Mouse (Mus musculus) natural killer cell, adult 2 months (primary cell): ENCODE results near the gene Nt5c3.
"Not testable (repeated sequence)": the region's sequence is repeated elsewhere in the genome, so short reads cannot be mapped to it uniquely, and the experiment has no call there.

Source experiments
- DNase-seq, 2 experiments: peaks; one replicate each; pipeline ENCODE4 v3.0.0; 2022; ENCODE audit warnings: low spot score in 2 of 2

Gene Nt5c3

DNA sequence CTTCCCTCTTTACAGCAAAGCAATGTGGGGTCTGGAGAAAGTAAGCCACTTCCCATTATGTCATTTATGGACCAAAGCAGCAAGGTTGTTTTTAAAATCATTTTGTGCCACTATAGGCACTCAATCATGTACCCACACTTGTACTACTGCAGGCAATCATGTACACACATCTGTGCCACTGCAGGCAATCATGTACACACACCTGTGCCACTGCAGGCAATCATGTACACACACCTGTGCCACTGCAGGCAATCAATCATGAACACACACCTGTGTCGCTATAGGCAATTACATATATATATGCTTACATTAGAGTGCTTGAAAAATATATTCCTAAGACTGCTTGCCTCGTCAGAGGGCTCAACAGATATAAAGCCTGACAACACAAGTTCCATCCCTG is 18.8 kb downstream of the Nt5c3 start:
- no peak for DNase-seq

DNA sequence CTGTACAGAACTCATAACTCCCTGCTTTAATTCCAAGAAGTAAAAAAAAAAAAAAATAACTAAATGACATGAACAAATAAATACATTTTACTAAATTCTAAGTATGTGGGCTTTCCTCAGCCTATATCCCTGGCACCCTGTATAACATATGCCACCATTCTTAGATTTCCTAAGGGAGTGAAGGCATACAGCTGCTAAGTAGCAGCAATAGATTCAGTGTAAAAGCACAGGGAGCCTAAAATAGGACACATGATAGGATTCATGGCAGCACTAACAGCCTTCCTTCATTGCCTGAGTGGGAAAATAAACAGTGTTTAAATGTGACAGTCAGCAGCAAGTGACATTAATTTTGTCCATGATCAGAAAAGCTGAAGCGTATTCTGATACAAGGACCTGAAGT is 19.4 kb downstream of the Nt5c3 start:
- DNase-seq, result no peak

DNA sequence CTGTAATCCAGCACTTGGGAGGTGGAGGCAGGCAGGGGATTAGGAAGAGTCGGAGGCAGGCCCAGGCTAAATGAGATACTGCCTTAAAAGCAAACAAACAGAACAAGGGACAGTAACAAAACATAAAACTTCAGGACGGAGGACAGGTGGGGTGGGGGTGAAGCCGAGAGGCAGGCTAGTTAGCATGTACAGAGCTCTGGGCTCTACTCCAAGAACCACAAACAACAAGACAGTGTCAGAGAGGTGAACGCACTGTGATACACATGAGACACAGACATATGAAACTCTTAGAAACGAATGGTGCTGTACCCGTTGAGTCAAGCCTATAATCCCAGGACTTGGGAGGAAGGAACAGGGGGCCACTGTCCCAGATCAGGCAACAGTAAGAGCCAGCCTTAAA is 19.9 kb downstream of the Nt5c3 start:
- DNase-seq, result no peak

DNA sequence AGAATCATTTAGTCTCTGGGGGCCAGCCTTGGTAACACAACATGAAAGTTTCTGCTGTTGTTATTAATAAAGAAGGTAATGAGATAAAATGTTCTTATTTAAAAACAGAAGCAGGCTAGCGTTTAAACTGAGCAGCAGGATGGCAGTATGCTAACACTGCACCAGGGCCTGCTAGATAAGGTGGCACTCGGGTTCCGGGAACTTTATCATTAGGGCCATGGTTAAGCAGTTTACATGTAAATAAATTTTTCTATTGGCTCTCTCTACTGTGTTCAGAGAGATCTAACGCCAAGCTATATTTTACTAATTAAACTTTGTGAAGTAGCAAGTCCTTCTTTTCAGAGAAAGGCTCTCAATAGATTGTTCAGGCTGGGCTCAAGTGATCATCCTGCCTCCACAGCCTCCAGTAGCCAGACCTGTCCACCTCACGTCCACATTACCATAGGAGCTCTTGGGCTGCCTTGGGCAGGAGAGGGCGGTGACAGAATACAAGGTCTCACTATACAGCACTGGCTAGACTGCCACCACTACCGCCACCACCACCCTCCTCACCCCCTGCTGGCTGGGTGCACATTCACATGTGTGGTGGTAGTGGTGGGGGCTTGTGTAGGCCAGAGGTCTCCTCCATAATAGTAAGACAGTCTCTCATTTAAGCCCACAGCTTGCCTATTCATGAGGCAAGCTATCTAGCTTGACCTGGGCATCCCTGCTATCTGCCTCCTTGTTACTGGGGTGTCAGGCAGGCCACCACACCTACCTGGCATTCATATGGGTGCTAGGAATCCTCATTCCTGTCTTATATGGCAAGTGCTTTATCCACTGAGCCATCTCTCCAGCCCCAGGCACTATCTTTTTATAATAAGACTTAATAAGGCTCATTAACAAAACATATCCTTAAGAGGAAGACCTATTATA is 20.9 kb downstream of the Nt5c3 start:
- no peak for DNase-seq

DNA sequence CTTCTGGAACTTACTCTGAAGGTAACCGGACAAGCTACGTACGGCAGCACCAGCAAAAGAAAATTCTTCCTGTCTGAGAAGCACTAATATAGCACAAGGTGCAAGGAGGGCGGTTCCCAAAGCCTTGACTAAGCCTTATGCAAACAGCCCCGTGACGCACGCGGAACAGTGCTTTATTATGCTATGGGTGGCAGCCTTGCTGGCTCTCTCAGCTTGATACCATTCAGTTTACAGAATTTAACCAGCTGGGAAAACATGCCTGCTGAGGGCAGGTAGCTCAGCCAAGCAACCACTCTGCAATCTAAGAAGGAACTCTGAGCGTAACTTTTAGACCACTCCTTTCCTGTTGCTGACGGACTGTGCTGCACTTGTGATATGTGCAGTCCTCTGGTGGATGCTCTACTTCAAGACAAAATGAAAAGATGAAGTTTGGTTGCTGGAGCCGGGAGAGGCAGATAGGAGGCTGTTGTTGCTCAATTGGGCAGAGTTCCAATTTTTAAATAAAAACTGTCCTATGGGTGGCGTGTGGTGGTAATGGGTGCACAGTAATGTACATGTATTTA is 21.8 kb downstream of the Nt5c3 start:
- peak; percentile 75 to 83 for DNase-seq

DNA sequence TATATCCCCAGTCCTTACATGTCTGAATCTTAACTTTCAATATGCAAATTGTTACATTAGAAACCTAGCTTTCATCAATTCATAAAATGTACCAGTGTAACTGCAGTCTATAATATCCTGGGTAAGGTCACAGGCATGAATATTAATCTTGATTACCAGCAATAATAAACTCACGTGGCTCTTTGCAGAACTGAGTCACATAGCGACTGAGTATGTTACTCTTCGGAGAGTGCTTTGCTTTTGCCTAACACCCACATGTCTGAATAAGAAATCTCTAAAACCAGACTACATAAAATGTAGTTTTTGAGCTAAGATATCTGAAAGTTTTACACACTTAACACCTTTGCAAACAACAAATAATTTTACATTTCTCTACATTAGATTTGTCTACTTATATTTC is 22.4 kb downstream of the Nt5c3 start:
- DNase-seq, result no peak

DNA sequence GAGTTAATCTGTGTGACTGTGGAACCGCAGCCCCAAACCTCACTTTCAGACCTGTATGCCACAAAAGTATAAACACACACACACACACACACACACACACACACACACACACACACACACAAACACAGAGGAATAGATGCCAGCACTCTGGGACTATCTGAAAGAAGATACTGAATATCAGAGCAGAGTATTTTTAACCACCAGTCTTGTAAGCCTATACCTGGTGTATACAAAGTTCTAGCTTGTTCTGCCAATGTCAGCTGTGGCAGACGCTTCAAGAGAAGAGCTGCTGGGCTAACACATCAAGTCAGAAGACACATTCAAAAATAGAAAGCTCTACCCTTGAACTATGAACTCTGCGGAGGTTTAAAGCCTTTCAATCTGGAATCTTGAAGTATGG is 24.1 kb downstream of the Nt5c3 start:
- DNase-seq, result no peak

DNA sequence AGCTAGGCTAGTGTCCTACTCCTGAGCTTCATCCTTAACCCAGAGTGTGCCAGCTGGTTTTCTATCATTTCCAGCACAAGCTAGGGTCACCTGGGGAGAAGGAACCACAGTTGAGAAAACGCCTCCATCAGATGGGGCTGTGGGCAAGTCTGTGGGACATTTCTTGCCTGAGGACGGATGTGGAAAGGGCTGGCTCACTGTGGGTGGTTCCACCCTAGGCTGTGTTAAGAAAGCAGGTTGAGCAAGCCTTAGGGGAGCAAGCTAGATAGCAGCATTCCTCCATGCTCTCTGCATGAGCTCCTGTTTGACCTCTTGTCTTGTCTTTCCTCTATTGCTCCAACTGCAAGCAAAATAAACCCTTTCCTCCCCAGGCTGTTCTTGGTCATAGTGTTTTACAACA is 33.0 kb downstream of the Nt5c3 start:
- DNase-seq, result no peak

DNA sequence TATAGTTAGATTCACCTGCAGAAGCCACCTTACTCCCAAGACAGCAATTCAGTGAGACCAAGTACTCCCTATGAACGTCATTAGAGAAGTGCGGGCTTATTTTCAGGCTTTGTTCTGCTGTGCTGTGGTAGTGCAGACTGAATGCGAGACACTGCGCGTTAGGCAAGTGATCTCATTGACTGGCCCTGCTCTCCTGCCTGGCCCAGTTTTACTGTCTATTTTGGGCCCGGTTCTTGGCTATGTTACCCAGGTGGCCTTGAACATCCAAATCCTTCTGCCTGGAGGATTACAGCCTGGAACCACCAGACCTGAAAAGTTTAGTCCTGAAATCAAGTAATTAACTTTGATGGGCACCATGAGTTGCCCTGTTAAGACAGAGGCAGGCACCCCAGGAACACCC is 35.2 kb downstream of the Nt5c3 start:
- DNase-seq, result no peak

DNA sequence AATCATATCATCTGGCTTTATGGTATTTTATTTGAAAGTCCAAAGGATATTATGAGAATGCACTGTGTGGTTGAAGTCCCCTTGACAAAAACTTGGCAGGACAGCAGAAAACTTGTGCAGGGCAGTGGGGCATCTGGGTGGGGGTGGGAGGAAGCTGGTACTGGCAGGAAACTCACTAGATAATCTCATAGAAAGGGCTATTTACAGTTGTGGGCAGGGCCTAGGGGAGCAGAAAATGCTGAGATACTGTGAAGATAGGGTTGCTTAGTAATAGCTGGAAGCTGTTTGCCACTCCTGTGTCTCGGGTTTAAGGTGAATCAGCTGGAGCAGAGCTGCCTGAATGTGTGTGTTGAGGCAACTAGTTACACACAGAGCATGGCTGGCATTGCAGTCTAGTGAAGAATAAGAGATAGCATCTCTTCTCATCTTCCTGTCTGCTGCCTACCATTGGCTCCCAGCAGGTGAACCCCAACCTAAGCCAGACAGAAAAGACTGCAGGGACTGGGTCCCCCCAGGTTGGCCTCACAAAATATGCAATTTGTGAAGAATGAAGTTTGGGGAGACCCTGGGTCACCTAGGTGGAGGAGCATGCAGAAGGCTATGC is 44.3 kb downstream of the Nt5c3 start:
- peak; percentile 14 to 32 for DNase-seq

DNA sequence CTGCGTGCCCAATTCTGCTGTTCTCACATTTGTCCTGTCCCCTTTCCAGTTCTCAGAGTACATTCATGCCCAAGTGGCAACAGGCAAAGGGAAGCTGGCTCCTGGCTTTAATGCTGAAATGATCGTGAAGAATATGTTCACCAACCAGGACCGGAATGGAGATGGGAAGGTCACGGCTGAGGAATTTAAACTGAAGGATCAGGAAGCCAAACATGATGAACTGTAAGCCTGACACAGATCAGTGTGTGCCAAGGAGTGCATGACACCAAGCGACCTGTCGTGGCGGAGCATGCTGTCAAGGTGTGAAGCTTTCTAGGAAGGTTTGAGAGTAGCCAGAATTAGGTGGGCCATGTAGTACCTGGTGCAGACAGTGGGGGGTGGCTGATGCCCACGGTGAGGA is 45.7 kb downstream of the Nt5c3 start:
- no peak for DNase-seq

DNA sequence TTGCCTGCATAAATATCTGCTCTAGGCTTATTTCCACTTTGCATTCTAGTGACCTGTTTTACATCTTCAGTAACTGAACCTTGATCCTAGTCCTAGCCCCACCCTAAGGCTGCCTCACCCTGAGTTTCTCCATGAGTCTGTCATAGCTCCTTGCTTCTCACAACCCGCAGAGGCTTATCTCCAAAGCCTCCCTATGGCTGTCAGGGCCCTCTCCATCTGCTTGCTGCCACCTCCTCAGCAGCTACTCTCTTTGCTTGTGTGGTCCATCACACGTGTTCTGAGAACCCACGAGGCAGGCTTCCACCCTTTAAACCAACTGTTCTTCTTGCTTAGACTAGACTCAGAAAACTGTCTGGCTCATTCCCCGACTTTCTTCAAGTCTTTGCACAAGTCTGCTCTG is 46.9 kb downstream of the Nt5c3 start:
- DNase-seq, result no peak

DNA sequence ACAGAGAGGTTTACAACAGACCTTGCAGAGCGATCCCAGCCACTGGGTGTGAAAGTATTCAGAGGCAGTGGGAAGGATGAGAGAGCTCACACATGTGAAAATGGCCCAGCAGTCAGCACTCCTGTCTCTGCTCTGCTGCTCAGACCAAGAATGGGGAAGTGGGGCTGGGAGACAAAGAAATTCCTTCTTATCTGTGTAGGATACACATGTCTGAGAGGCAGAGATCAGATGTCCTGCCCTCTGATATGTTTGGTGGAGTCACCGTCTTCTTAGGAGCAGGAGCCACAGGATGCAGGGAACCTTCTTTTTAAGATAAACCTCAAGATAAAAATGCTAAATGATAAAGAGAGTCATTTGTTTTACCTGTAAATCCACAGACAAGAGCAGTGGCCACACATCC is 53.7 kb downstream of the Nt5c3 start:
- DNase-seq, result no peak

DNA sequence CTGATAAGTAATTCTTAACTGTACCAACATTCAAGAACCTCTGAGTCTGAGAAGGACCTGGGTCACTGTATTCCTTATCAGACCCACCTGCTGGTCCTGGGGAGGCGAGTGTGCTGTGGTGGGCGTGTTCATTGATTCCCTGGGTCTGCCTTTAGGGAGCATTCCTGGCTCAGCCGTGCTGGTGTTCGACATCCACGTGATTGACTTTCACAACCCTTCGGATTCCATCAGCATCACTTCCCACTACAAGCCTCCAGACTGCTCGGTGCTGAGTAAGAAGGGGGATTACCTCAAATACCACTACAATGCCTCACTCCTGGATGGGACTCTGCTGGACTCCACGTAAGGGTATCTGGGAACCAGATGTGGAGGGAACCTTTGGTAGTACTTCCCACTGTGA is 55.2 kb downstream of the Nt5c3 start:
- no peak for DNase-seq

DNA sequence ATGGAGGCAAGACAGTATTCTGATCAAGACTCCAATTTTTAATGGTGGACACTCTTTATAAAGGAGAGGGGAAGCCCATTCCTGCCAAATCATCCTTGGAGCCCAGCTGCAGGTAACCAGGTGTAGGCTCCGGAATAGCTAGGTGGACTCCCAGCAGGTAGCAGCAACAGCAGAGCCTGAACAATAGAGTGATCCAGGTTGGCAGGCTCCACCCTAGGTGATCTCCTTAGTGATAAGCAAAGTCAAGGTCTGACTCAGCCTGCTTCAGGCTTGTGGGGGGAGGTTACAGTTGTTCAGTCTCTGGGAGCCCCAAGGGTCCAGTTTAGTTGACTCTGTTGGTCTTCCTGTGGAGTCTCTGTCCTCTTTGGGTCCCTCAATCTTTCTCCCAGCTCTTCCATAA is 56.8 kb downstream of the Nt5c3 start:
- not testable (repeated sequence) for DNase-seq

DNA sequence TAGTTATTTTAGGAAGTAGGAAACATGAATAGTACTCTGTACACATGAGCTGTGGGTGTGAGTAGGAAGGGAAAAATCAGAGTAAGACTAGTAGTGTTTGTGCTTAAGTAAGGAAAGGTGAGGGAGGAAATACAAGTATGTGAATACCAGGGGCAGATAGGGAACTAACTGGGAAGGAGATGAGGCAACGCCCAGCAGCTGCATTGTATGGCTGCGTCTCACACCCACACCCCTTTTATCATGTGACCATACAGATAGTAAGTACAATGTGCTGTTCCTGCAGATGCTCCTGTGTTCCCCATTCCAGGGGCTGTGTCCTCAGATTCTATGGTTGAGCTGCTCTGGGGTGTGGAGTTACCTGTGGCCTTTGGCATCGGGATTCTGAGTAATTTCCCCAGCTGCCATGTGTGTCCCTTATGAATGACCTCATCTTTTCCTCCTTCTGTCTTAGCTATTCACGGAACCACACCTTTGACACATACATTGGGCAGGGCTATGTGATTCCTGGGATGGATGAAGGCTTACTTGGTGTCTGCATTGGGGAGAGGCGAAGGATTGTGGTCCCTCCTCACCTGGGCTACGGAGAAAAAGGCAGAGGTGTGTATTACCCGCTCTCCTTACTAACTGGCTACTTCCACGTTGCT is 63.4 kb downstream of the Nt5c3 start:
- DNase-seq, result no peak

DNA sequence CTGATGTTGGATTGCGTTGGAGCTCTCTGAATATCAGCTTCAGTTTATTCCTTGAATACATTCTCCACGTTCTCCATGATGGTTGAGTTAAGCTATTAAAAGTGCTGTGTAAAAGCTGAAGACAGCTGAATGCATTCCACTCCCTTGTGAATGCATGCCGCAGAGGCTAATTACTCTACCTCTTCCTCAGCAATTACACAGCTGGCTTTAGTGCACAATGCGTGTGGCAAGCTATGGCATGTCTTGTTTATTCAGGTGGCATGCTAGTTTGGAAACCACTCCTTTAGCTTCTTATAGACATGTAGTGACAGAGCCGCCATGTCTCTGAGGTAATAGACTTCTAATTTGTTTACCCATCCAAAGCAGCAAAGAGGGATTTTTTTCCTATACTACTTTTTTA is 67.0 kb downstream of the Nt5c3 start:
- no peak for DNase-seq

DNA sequence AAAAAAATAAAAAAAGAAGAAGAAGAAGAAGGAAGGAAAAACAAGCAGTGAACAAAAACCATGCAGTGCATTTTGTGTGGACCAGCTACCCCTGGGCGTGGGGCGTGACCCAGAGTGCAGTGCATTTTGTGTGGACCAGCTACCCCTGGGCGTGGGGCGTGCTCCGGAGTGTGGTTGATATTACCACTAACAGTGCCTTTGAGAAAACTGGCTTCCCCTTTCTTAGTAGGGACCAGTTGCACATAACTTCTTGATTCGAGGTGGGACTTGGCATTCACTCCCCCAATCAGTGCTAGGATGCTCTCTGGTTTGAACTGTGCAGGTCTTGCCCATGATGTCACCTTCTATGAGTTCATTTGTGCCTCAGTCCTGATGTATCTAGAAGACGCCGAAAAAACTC is 68.9 kb downstream of the Nt5c3 start:
- no peak for DNase-seq

DNA sequence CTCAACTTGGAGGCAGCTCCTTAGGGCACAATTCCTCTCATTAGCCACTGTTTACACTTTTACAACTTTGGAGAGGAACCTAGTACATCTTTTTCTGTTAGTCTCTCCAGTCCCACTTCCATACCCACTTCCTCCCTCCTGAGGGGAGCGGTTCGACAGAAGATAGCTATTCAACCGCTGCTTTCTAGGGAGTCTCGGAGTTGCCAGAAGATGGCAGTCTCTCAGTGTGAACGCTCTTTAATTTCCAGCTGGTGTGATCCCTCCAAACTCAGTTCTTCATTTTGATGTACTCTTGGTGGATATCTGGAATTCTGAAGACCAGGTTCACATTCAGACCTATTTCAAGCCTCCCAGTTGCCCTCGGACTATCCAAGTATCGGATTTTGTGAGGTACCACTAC is 73.4 kb downstream of the Nt5c3 start:
- DNase-seq, result no peak

DNA sequence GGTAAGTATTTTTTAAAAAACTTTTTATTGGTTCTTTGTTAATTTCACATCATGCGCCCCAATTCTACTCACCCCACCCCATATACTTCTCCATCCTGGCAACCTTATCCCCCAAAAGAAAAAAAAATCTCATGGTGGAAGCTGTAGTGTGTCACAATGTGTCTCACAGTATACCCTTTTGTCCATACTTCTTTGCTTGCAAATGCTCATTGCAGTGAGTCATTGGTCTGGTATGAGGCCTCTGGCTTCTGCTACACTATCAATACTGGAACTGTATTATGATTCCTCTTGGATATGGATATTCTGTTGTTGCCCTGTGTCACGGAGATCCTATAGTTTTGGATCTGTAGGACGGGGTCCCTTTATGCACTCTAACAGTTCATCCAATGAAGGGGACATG is 74.8 kb downstream of the Nt5c3 start:
- no peak for DNase-seq

DNA sequence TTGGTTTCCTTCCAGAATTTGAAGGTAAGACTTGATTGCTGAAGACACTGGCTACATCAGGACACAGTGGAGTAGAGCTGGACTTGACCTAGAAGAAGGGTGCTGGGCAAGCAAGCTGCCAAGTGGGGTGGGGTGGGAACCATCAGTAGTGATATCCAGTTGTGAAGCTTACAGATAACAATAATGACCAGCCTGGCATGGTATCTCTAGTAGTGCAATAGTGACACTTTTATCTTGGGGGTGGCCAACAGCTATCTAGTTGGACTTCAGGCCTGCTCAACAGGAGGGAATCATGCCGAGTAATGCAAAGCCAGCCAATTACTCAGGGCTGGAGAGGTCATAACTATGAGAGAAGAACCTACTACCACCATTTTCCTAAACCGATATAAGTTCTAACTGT is 79.4 kb downstream of the Nt5c3 start:
- DNase-seq, result no peak

DNA sequence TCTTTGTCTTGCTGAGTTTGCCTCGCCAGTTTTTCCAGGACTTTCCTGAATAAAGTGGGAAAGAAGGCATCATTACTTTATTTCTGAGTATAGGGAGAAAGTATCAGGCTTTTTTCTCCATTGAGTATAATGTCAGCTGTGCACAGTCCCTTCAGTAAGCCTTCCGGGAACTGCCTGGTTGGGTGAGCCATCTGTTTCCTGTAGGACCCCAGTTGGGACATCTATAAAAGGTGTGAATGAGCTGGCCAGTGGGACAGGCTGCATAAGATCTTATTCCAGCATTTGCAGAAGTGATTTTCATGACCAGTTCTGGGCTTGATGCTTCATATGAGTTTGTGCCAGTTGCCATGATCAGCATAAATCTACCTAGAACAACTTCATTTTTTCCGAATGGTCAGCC is 80.5 kb downstream of the Nt5c3 start:
- no peak for DNase-seq

DNA sequence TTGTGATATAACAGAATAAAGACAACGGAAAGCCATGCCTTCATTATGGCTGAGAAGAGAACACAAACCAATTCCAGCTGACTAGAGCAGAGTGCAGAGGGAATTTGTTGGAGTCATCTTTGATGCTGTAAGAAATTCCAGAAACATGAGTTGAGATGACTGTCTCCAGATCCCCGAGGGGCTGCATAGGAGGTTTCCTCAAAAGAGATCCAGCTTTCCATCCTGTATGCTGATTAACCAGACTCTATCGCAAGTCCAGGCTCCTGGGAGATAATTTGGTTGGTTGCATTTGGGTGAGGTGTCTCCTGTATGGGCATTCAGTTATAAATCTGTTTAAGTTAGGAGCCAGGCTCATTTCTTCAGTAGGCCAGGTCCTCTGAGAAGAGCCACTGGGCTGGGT is 86.1 kb downstream of the Nt5c3 start:
- no peak for DNase-seq
